29 mouse cellular contexts compared by ENCODE assay signal in genomic region chr2:158036408-158036807, GRCm38 (mm10). TPM values are rescaled to one million over a fixed set of nuclear protein-coding genes. Genes with fewer than 3 reads are reported as not detected.
DNase-seq lines count a peak whose midpoint lies in the region; ATAC-seq and TF ChIP-seq lines count a peak whose summit lies in the region.
"Had no signal": no experiment of that assay in that cellular context is flagged by ENCODE, and none has a peak within 500 bp of the region (broad histone marks: within the 10 kb centered on the region; RNA-seq: fewer than 3 reads in every experiment).

No protein-coding gene starts in this region.

- TF ChIP-seq CTCF in heart, adult 2 months (IDR thresholded peaks at IDR 0.05) = no peak

- H3K9ac ChIP-seq in heart, embryonic 16.5 days (ENCODE audit: low read length) = no peak overlapping the region
- no peak overlapping the region for H3K9ac ChIP-seq in heart, adult 2 months (ENCODE audit: low read depth, low read length)
- peak overlapping the region; percentile 33; the same call in 1 of the 2 replicates for H3K9ac ChIP-seq in liver, embryonic 13.5 days
- H3K9ac ChIP-seq: embryonic facial prominence, embryonic 12.5 days; embryonic facial prominence, embryonic 15.5 days; hindbrain, embryonic 14.5 days had no signal

- no peaks in the 10 kb centered on the region for H3K9me3 ChIP-seq in heart, embryonic 16.5 days (replicated peaks; ENCODE audit: control insufficient read depth, low read length)
- no peaks in the 10 kb centered on the region for H3K9me3 ChIP-seq in liver, embryonic 13.5 days (replicated peaks)
- H3K9me3 ChIP-seq: embryonic facial prominence, embryonic 12.5 days; embryonic facial prominence, embryonic 15.5 days; G1E; heart, embryonic 10.5 days had no signal

- peaks cover 3% of the 10 kb centered on the region; the same call in 1 of the 2 replicates for H3K79me2 ChIP-seq in heart, adult 2 months (replicated peaks; ENCODE audit: control insufficient read depth, insufficient read depth, low read length)

- WGBS in heart, embryonic 16.5 days = 57% methylated on average over 6 of the region's 6 CpGs
- 65% methylated on average over 6 of the region's 6 CpGs for WGBS in heart, adult 2 months
- 77% methylated on average over 6 of the region's 6 CpGs for WGBS in liver, embryonic 13.5 days (ENCODE audit: insufficient replicate concordance)

- no peaks in the 10 kb centered on the region for H3K27me3 ChIP-seq in heart, embryonic 16.5 days (ENCODE audit: control insufficient read depth, insufficient read depth, low read length)
- no peaks in the 10 kb centered on the region for H3K27me3 ChIP-seq in heart, adult 2 months (ENCODE audit: control insufficient read depth, insufficient read depth, low read length)
- H3K27me3 ChIP-seq in liver, embryonic 13.5 days = no peaks in the 10 kb centered on the region
- H3K27me3 ChIP-seq: CH12.LX; embryonic facial prominence, embryonic 12.5 days; embryonic facial prominence, embryonic 15.5 days; Patski had no signal

- H3K36me3 ChIP-seq in heart, embryonic 16.5 days (ENCODE audit: control insufficient read depth, insufficient read depth) = peaks cover 10% of the 10 kb centered on the region
- peaks cover 16% of the 10 kb centered on the region for H3K36me3 ChIP-seq in heart, adult 2 months (ENCODE audit: control insufficient read depth, insufficient read depth, low read length)
- peaks cover 52% of the 10 kb centered on the region for H3K36me3 ChIP-seq in liver, embryonic 13.5 days

- no peak for TF ChIP-seq EP300 in heart, adult 2 months (IDR thresholded peaks at IDR 0.05; ENCODE audit: insufficient read depth, low read depth, low read length)

- H3K4me1 ChIP-seq in heart, embryonic 16.5 days (ENCODE audit: control insufficient read depth, insufficient read depth, low read length) = peaks cover 16% of the 10 kb centered on the region; the same call in 1 of the 2 replicates
- peaks cover 1% of the 10 kb centered on the region for H3K4me1 ChIP-seq in heart, adult 2 months (ENCODE audit: control insufficient read depth, insufficient read depth, low read length)
- H3K4me1 ChIP-seq in liver, embryonic 13.5 days (replicated peaks) = peaks cover 59% of the 10 kb centered on the region

- intact Hi-C loops in heart, postnatal 36 days (cut with DNase I) = no loop called here
- intact Hi-C loops in heart, adult 2 months (cut with DNase I) = no loop called here

- no peak overlapping the region for H3K4me2 ChIP-seq in heart, embryonic 16.5 days (ENCODE audit: low read depth, low read length)
- H3K4me2 ChIP-seq in liver, embryonic 13.5 days = peak overlapping the region; percentile 17; the same call in 1 of the 2 replicates
- H3K4me2 ChIP-seq: embryonic facial prominence, embryonic 12.5 days; embryonic facial prominence, embryonic 15.5 days; hindbrain, embryonic 14.5 days had no signal

- ATAC-seq in heart, embryonic 16.5 days (replicated peaks; ENCODE audit: extremely low read depth, insufficient read depth, low FRiP score) = no peak
- ATAC-seq in liver, embryonic 13.5 days (ENCODE audit: low read depth) = no peak
- ATAC-seq: forebrain, embryonic 14.5 days; hindbrain, postnatal 0 days; inflammation-experienced regulatory T-cells, adult 6 months; intestine, embryonic 16.5 days; Patski had no signal

- H3K27ac ChIP-seq in heart, embryonic 16.5 days (ENCODE audit: low read length) = 0 out of 2 replicates have a peak overlapping the region, but pooled peaks have one; percentile 12
- H3K27ac ChIP-seq in heart, adult 2 months = no peak overlapping the region
- H3K27ac ChIP-seq in liver, embryonic 13.5 days = peak overlapping the region; percentile 51
- H3K27ac ChIP-seq: embryonic facial prominence, embryonic 12.5 days; embryonic facial prominence, embryonic 15.5 days; gastrocnemius, adult 2 months; heart, embryonic 10.5 days; hindbrain, embryonic 14.5 days; hindbrain, postnatal 0 days had no signal

- peak; percentile 64 for DNase-seq in heart, adult 11 months
- DNase-seq in heart, postnatal 36 days = no peak
- no peak for DNase-seq in heart, adult 2 months
- DNase-seq in liver, embryonic 13.5 days = no peak
- no peak for DNase-seq in liver
- DNase-seq in brain, adult 2 months (ENCODE audit: low read depth, low spot score) = peak; percentile 46
- DNase-seq: adrenal gland, postnatal 10 days; adrenal gland, postnatal 36 days; B cell, adult 2 months; cerebellum, adult 11 months; cerebellum, adult 2 months; cerebellum, adult 9-11 months; cerebellum, postnatal 25 days; gastrocnemius, adult 2 months; gastrocnemius, postnatal 14 days; heart, adult 18-20 months; heart, postnatal 4 days had no signal

- H3K4me3 ChIP-seq in heart, embryonic 16.5 days (ENCODE audit: low read length) = no peak overlapping the region
- H3K4me3 ChIP-seq in heart, adult 2 months = no peak overlapping the region
- H3K4me3 ChIP-seq in liver, embryonic 13.5 days (replicated peaks) = no peak overlapping the region
- H3K4me3 ChIP-seq: embryonic facial prominence, embryonic 12.5 days; embryonic facial prominence, embryonic 15.5 days; gastrocnemius, adult 2 months; heart, embryonic 10.5 days had no signal

- no peak for TF ChIP-seq POLR2A in heart, adult 2 months (IDR thresholded peaks at IDR 0.05; ENCODE audit: insufficient read depth, low read depth, low read length)

RNA-seq across cellular contexts. Expression of gene Rprd1b, which starts 8.1 kb away (rescaled TPM):
- total RNA-seq in heart, postnatal 36 days (2021) = 10 to 100 TPM; 28.3 to 37.7 TPM
- 28.4 and 32.0 TPM in 2 replicates for polyA plus RNA-seq in heart, embryonic 16.5 days (2015; fragmentation: Nextera tagmentation; extraction: Ambion mirVana)
- 10 to 100 TPM; 32.9 to 33.5 TPM for total RNA-seq in heart, adult 2 months (2021)
- 15.9 and 20.8 TPM in 2 replicates for polyA plus RNA-seq in heart, adult 2 months (2012; rRNA removed)
- 30.0 and 35.5 TPM in 2 replicates for polyA plus RNA-seq in liver, embryonic 13.5 days (2015; fragmentation: Nextera tagmentation; extraction: Ambion mirVana)

RNA-seq across cellular contexts. Expression of gene Tti1, which starts 8.2 kb away (rescaled TPM):
- total RNA-seq in heart, postnatal 36 days (2021) = 10 to 100 TPM; 22.8 to 22.9 TPM
- 24.2 and 25.4 TPM in 2 replicates for polyA plus RNA-seq in heart, embryonic 16.5 days (2015; fragmentation: Nextera tagmentation; extraction: Ambion mirVana)
- 10 to 100 TPM; 24.3 to 25.3 TPM for total RNA-seq in heart, adult 2 months (2021)
- polyA plus RNA-seq in heart, adult 2 months (2012; rRNA removed) = 17.3 and 25.9 TPM in 2 replicates
- polyA plus RNA-seq in liver, embryonic 13.5 days (2015; fragmentation: Nextera tagmentation; extraction: Ambion mirVana) = 14.0 and 16.2 TPM in 2 replicates

Comparison
In these comparisons a context has a peak if more than half of its experiments do, and no peak if none do; other contexts are left out.
1. DNase-seq: peak in heart, adult 11 months (single experiment) and brain, adult 2 months (single experiment); none in heart, postnatal 36 days (0 of 2), heart, adult 2 months (0 of 2), liver, embryonic 13.5 days (single experiment) and liver (single experiment).